Mouse (Mus musculus) thymus, postnatal 14 days (tissue): ENCODE results near the gene Gm9857.

Experiments
- DNase-seq: peaks from one replicate; pipeline ENCODE4 v3.0.0; 2021

Gene Gm9857

GRCm38 (mm10) chr3:108921822-108922221, 18.4 kb downstream of the Gm9857 start:
- DNase-seq: no peak

DNA sequence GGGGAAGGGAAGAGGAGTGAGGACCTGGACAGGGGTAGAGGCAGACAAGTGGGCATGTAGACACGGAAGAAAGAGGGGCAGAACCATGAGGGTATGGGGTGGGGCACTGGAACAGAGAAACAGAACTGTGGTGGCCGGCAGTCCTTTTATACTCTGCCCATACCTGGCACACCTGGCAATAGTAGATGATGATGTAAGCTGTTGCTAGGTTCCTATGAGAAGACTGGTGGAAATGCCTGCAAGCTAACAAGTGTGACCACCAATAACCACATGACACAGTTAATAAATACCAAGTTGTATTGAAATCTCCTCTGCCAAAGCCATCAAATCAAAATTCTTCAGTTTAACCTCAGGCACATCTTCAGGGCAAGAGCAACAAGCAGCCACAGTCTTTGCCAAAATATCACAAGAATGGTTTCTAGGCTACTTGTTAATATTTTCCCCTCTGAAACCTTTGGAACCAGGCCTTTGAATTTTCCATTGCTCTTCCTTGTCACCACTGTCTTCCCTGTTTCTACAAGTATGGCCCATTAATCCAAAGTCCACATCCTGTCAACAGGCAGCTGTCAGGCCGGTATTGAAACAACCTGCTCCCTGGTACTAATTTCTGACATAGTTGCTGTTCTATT, 19.7 kb downstream of the Gm9857 start:
- DNase-seq: no peak

DNA sequence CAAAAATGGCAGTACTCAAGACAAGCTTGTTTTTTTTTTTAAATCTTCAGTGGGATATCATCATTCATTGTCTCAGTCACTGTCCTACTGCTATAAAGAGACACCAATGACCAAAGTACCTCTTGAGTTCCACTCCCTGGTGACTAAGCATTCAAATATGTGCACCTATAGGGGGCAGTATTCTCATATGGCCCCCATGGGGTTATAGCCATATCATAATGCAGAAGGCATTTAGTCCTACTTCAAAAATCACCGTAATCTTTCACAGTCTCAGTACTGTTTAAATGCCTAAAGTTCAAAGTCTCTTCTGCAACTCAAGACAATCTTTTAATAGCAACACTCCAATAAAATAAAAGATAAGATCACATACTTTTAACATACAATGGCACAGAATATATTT, 21.4 kb downstream of the Gm9857 start:
- peak; percentile 36 for DNase-seq

DNA sequence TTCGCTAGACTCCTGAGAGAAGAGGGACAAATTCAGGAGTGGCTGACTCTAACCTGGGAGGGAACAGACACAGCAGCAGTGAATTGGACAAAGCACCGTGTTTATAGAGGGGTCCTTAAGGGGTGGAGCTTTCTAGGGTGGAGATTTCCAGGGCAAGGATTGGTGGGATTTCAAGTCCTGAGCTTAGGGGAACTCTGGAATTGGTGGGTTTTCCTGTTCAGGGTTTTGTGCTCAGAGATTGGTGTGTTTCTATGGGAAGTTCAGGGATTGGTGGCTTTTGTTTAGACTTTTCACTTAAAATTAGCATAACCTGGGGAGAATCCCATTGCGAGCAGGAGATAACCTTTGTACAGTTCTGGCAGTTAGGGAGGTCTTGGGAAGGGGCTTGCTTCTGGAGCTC, 22.3 kb downstream of the Gm9857 start:
- DNase-seq: no peak

GRCm38 (mm10) chr3:108916857-108917256, 23.4 kb downstream of the Gm9857 start:
- DNase-seq: no peak

DNA sequence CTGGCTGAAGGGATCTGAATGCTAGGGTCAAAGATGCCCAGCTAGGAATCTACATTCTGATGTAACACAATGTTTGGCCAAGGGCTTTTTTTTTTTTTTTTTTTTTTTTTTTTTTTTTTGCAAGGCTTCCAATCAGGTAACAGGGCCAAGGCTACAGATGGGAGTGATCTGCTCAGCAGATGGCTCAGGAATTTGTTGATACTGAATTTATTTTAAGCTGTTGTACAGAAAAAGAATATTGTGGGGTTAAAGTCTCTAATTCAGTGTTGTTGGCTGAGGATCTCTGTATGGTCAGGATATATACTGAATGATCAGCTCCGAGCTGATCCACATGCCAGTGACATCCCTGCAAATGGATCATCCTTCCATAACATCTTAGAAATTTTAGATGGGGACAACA, 24.2 kb downstream of the Gm9857 start:
- no peak for DNase-seq

- DNase-seq: peak; percentile 96
These were observed 28.5 kb downstream of the Gm9857 start, which contains the start of gene Prpf38b for GRCm38 (mm10) chr3:108911548-108912413. TSS of gene Prpf38b (minus strand) at chr3:108911727.

GRCm38 (mm10) chr3:108911081-108911547, 29.1 kb downstream of the Gm9857 start:
- peak; percentile 89 for DNase-seq

GRCm38 (mm10) chr3:108910303-108911080, 29.8 kb downstream of the Gm9857 start:
- DNase-seq: peak; percentile 36

- DNase-seq: no peak
These were observed 37.3 kb downstream of the Gm9857 start for GRCm38 (mm10) chr3:108902934-108903333.

DNA sequence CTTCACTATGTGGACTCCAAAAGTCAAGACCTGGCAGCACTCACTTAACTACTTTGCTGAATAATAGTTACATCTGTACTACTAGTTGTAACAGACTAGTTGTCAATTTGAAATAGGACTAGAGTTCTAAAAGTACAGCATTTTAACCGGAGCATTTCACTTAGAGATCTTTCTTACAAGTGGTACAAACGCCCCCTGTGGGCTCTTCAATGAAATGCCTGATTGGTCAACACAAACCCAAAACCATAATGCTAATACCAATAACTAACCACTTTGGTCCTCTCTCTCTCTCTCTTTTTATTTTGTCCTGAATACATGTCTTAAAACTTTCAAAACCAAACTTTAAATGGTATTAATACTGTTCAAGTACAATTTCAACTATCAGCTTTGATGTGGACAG, 38.2 kb downstream of the Gm9857 start:
- DNase-seq: no peak

DNA sequence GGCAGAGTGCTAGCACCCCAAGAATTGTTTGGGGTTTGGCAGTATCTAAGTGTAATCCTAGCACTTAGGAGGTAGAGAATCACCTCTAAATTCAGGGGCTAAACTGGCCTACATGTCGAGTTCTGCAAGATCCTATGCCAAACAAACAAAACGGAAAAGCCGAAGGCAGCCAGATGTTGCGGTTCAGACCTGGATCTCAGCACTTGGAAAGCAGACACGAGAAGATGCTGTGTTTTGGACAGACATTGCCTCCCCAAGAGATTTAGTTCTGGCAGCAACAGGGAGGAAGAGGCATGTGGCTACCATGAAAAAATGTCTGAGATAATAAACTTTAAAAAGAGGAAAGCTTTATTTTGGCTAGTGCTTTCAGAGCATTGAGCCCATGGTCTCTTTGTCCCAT, 39.6 kb downstream of the Gm9857 start:
- no peak for DNase-seq

- no peak for DNase-seq
These were observed 40.1 kb downstream of the Gm9857 start for GRCm38 (mm10) chr3:108900147-108900546.

GRCm38 (mm10) chr3:108898640-108899039, 41.6 kb downstream of the Gm9857 start:
- no peak for DNase-seq

- DNase-seq: no peak
These were observed 47.3 kb downstream of the Gm9857 start for GRCm38 (mm10) chr3:108892914-108893313.

GRCm38 (mm10) chr3:108892080-108892479, 48.2 kb downstream of the Gm9857 start:
- DNase-seq: no peak
